Mouse (Mus musculus) embryonic facial prominence, embryonic 12.5 days (tissue): ENCODE measurements at regions not wholly inside any gene's neighbourhood (a gene's known extent, or its start where the extent isn't known, plus 50 kb on each side); places are given as distances from the start of the nearest gene placed in this dataset.

Source experiments
- ATAC-seq: fragments of 200-750 bp; cut with Nextera tagmentation; 2 replicates; pipeline ENCODE4 v1.8.0; 2017; ENCODE audit not compliant: insufficient number of reproducible peaks, insufficient read depth, low FRiP score, low TSS enrichment
- H3K27ac ChIP-seq: fragments of 300-500 bp; sonication (generic); 2 replicates; pipeline ENCODE4 v1.5.1; 2016; ENCODE audit warnings: mild to moderate bottlenecking
- H3K27me3 ChIP-seq: fragments of 300-500 bp; sonication (generic); 2 replicates; pipeline ENCODE4 v1.6.1; 2016; ENCODE audit warnings: mild to moderate bottlenecking, moderate library complexity
- H3K36me3 ChIP-seq: fragments of 300-500 bp; sonication (generic); 2 replicates; pipeline ENCODE4 v1.6.1; 2016; ENCODE audit warnings: mild to moderate bottlenecking
- H3K4me1 ChIP-seq: fragments of 300-500 bp; sonication (generic); 2 replicates; pipeline ENCODE4 v1.6.1; 2016
- H3K4me2 ChIP-seq: fragments of 300-500 bp; sonication (generic); replicated peaks from 2 replicates; pipeline ENCODE4 v1.6.1; 2016; ENCODE audit warnings: mild to moderate bottlenecking, moderate library complexity
- H3K4me3 ChIP-seq: fragments of 300-500 bp; sonication (generic); 2 replicates; pipeline ENCODE4 v1.5.1; 2016; ENCODE audit warnings: mild to moderate bottlenecking
- H3K9ac ChIP-seq: fragments of 300-500 bp; sonication (generic); 2 replicates; pipeline ENCODE4 v1.6.1; 2016; ENCODE audit warnings: mild to moderate bottlenecking, moderate library complexity
- H3K9me3 ChIP-seq: fragments of 300-500 bp; sonication (generic); 2 replicates; pipeline ENCODE4 v1.6.1; 2016; ENCODE audit warnings: mild to moderate bottlenecking, moderate library complexity
- WGBS: fragments of 180-500 bp; shearing (Covaris S2); methylation state at CpG from one replicate; pipeline ENCODE4 v1.1.7; 2016; 5-methylcytosine and 5-hydroxymethylcytosine counted together

GRCm38 (mm10) chr3:133626442-133626841 lies 81.5 kb upstream of the Tet2 start:
- no peak overlapping the region for H3K4me3 ChIP-seq
- H3K9me3 ChIP-seq, result no peaks in the 10 kb centered on the region
- H3K27me3 ChIP-seq, result no peaks in the 10 kb centered on the region
- no peaks in the 10 kb centered on the region for H3K36me3 ChIP-seq
- H3K9ac ChIP-seq, result no peak overlapping the region
- 65% methylated on average over 1 of the region's 1 CpGs for WGBS
- no peak overlapping the region for H3K4me2 ChIP-seq
- H3K4me1 ChIP-seq, result no peaks in the 10 kb centered on the region
- no peak overlapping the region for H3K27ac ChIP-seq
- ATAC-seq, result no peak

- no peaks in the 10 kb centered on the region for H3K36me3 ChIP-seq
- no peaks in the 10 kb centered on the region for H3K9me3 ChIP-seq
- no peak for ATAC-seq
- H3K27ac ChIP-seq, result no peak overlapping the region
- H3K27me3 ChIP-seq, result no peaks in the 10 kb centered on the region
- H3K4me2 ChIP-seq, result no peak overlapping the region
- H3K9ac ChIP-seq, result no peak overlapping the region
- H3K4me1 ChIP-seq, result no peaks in the 10 kb centered on the region
- no peak overlapping the region for H3K4me3 ChIP-seq
- WGBS, result 88% methylated on average over 3 of the region's 3 CpGs
These were observed 82.3 kb upstream of the Tet2 start for GRCm38 (mm10) chr3:133627116-133627844.

DNA sequence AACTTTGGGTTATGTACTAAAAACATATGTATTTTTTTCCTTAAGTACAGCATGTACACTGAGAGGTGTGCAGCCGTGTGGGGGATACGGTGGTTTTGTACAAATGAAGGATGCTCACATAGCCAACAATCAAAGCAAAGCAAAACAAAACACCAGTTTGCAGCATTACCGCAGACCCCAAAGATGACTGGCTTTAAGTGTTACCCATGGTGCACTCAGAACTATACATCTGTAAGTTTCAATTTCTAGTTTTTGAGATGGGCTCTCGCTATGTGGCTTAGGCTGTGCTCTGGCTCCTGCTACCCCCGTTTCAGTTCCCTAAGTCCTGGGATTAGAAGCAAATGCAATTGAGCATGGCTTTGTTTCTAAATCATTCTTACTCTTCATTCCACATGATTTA lies 89.4 kb upstream of the Tet2 start:
- Histone ChIP-seq H3K9me3 (no peaks in the 10 kb centered on the region), H3K36me3 (no peaks in the 10 kb centered on the region), H3K4me2 (no peak overlapping the region), H3K4me3 (no peak overlapping the region), H3K4me1 (no peaks in the 10 kb centered on the region), H3K9ac (no peak overlapping the region), H3K27me3 (no peaks in the 10 kb centered on the region), H3K27ac (no peak overlapping the region)
- no peak for ATAC-seq
- 84% methylated on average over 5 of the region's 5 CpGs for WGBS

DNA sequence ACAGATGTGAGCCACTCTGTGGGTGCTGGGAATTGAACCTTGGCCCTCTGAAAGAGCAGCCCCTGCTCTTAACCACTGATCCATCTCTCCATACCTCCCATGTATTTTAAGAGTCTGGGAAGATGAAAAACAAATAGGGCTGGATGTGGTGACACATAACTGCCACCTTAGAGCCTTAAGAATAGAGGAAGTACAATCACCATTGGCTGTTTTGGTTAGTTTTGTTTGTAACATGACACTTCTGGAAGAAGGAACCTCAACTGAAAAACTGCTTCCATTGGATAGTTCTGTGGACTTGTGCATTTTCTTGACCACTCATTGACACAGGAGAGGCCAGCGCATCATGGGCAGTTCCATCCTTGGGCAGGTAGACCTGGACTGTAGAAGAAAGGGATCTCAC lies 100.7 kb upstream of the Tet2 start:
- H3K27me3 ChIP-seq, result no peaks in the 10 kb centered on the region
- H3K9ac ChIP-seq, result no peak overlapping the region
- H3K4me3 ChIP-seq, result no peak overlapping the region
- no peaks in the 10 kb centered on the region for H3K36me3 ChIP-seq
- 100% methylated on average over 1 of the region's 1 CpGs for WGBS
- ATAC-seq, result no peak
- H3K4me2 ChIP-seq, result no peak overlapping the region
- H3K9me3 ChIP-seq, result no peaks in the 10 kb centered on the region
- H3K27ac ChIP-seq, result no peak overlapping the region
- H3K4me1 ChIP-seq, result no peaks in the 10 kb centered on the region

GRCm38 (mm10) chr3:133646449-133647059 lies 101.6 kb upstream of the Tet2 start:
- Histone ChIP-seq H3K4me3 (no peak overlapping the region), H3K9ac (no peak overlapping the region), H3K4me1 (no peaks in the 10 kb centered on the region), H3K27me3 (no peaks in the 10 kb centered on the region), H3K36me3 (no peaks in the 10 kb centered on the region), H3K27ac (no peak overlapping the region), H3K9me3 (no peaks in the 10 kb centered on the region), H3K4me2 (no peak overlapping the region)
- no peak for ATAC-seq
- 66% methylated on average over 7 of the region's 7 CpGs for WGBS

- Histone ChIP-seq H3K9ac (no peak overlapping the region), H3K27me3 (no peaks in the 10 kb centered on the region), H3K4me3 (no peak overlapping the region), H3K4me2 (no peak overlapping the region), H3K9me3 (no peaks in the 10 kb centered on the region), H3K27ac (no peak overlapping the region), H3K4me1 (no peaks in the 10 kb centered on the region), H3K36me3 (no peaks in the 10 kb centered on the region)
- no peak for ATAC-seq
These were observed 105.1 kb upstream of the Tet2 start for GRCm38 (mm10) chr3:133650025-133650424.

DNA sequence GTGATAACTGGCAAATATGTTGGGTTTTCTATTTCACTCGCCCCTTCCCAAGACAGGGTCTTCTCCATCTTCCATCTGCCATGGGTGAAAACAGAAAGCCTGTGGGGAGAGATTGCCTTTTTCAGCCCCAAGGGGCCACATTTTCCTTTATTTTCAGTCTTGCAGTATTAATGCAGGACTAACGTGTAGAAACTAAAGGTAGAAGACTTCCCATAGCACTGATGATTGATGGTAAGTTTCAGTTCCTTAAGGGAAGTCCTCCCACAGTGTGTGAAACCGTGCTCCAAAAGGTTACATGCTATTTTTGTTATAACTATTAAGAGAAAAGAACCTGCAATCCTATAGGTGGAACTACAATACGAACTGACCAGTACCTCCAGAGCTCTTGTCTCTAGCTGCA lies 107.1 kb upstream of the Tet2 start:
- Histone ChIP-seq H3K9me3 (no peaks in the 10 kb centered on the region), H3K27me3 (no peaks in the 10 kb centered on the region), H3K4me1 (no peaks in the 10 kb centered on the region), H3K9ac (no peak overlapping the region), H3K27ac (no peak overlapping the region), H3K4me3 (no peak overlapping the region), H3K36me3 (no peaks in the 10 kb centered on the region), H3K4me2 (no peak overlapping the region)
- ATAC-seq, result no peak
- 85% methylated on average over 4 of the region's 4 CpGs for WGBS

DNA sequence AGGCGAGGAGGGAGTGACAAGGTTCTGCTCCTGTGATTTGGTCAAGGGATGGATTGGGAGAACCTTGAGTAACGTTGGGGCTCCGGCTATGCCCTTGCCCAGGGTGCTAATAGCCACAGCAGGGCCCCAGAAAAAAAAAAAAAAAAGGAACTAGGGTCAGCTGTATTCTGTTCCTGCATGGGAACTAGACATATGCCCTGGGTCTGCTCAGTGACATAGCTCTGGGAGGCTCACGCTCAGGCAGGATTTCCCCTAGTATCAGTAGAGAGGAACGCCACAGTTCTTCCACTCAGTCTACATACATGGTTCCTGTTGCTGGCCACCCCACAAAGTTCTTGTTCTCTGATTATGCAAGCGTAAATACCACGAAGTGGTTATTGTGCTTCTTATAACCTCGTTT lies 114.8 kb upstream of the Tet2 start:
- Histone ChIP-seq H3K9me3 (no peaks in the 10 kb centered on the region), H3K9ac (no peak overlapping the region), H3K36me3 (no peaks in the 10 kb centered on the region), H3K4me2 (no peak overlapping the region), H3K27me3 (no peaks in the 10 kb centered on the region), H3K4me1 (no peaks in the 10 kb centered on the region), H3K4me3 (no peak overlapping the region), H3K27ac (no peak overlapping the region)
- no peak for ATAC-seq
- WGBS, result 84% methylated on average over 8 of the region's 8 CpGs

DNA sequence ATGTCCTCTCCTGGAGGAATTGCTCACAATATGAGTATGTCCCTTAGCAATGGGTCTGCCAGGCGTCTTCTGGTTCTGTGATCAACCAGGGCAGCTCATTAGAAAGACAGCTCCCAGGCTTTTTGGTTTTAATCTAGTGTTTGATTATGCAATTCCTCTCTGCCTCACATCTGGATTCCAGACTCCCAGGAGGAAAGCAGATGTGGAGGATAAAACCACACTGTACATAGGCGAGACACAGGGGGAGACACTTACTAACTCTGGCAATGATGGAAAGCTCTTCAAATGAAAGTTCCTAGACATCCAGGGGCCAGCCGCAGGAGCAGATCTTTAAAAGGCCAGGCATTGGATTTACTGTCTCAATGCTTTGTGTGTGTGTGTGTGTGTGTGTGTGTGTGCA lies 116.4 kb upstream of the Tet2 start:
- Histone ChIP-seq H3K27me3 (no peaks in the 10 kb centered on the region), H3K36me3 (no peaks in the 10 kb centered on the region), H3K9ac (no peak overlapping the region), H3K27ac (no peak overlapping the region), H3K4me3 (no peak overlapping the region), H3K4me1 (no peaks in the 10 kb centered on the region), H3K9me3 (no peaks in the 10 kb centered on the region), H3K4me2 (no peak overlapping the region)
- no peak for ATAC-seq
- WGBS, result 39% methylated on average over 3 of the region's 3 CpGs

DNA sequence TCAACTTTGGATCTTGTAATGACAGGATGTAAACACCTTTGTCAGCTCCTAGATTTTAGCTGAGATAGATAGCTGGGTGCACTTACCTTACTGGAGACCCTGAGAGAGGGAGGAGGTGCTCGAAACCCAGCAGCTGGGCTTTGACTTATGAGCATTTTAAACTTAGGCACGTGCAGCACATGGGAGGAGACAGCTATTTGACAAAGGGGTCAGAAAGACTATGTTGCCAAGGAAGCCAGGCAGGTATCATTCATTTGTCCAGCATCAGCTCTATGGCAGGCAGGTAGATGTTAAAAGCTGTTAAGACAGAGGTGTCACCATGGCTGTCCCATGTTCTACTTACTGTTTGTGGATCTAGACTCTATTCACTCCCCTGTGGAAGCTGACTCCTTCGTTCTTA lies 120.0 kb upstream of the Tet2 start:
- Histone ChIP-seq H3K27ac (no peak overlapping the region), H3K36me3 (no peaks in the 10 kb centered on the region), H3K4me3 (no peak overlapping the region), H3K9ac (no peak overlapping the region), H3K9me3 (no peaks in the 10 kb centered on the region), H3K4me2 (no peak overlapping the region), H3K4me1 (no peaks in the 10 kb centered on the region), H3K27me3 (no peaks in the 10 kb centered on the region)
- ATAC-seq, result no peak
- 88% methylated on average over 3 of the region's 3 CpGs for WGBS

GRCm38 (mm10) chr3:133665425-133666317 lies 120.7 kb upstream of the Tet2 start:
- Histone ChIP-seq H3K4me1 (no peaks in the 10 kb centered on the region), H3K9me3 (no peaks in the 10 kb centered on the region), H3K36me3 (no peaks in the 10 kb centered on the region), H3K27me3 (no peaks in the 10 kb centered on the region), H3K27ac (no peak overlapping the region), H3K4me3 (no peak overlapping the region), H3K9ac (no peak overlapping the region), H3K4me2 (no peak overlapping the region)
- WGBS, result 89% methylated on average over 6 of the region's 6 CpGs
- ATAC-seq, result no peak
